Mouse (Mus musculus) ES-E14 (cell line): Measurements from ENCODE around the gene Trio. TPM values are rescaled to one million over a fixed set of nuclear protein-coding genes. Genes with fewer than 3 reads are reported as not detected.
A peak's percentile ranks its signal among the peaks of the same experiment; 100 is the strongest.

Source experiments
- DNase-seq: peaks from one replicate; pipeline ENCODE4 v3.0.0-alpha.2; 2013; ENCODE audit warnings: low read depth, low spot score
- H3K27ac ChIP-seq: 2 replicates; pipeline ENCODE4 v1.5.1; 2012; ENCODE audit warnings: low read depth, mild to moderate bottlenecking, low read length, moderate library complexity, mixed read lengths; ENCODE audit not compliant: poor library complexity, insufficient read depth, severe bottlenecking
- H3K36me3 ChIP-seq: 2 replicates; pipeline ENCODE4 v1.6.1; 2012; ENCODE audit warnings: mild to moderate bottlenecking, low read length, moderate library complexity, mixed read lengths; ENCODE audit not compliant: control insufficient read depth, poor library complexity, insufficient read depth, severe bottlenecking
- H3K4me1 ChIP-seq, 2 experiments: fragments of 150-350 bp in 1 of 2; sonication (generic) in 1 of 2; 2 replicates each; pipeline ENCODE4 v1.6.1; 2012; ENCODE audit warnings: low read length in 2 of 2, mild to moderate bottlenecking in 1 of 2, mixed read lengths in 1 of 2; ENCODE audit not compliant: control insufficient read depth in 2 of 2, insufficient read depth in 2 of 2, poor library complexity in 1 of 2
- H3K4me3 ChIP-seq, 2 experiments: fragments of 150-350 bp in 1 of 2; sonication (generic) in 1 of 2; 2 replicates each; pipeline ENCODE4 v1.5.1; 2012; ENCODE audit warnings: low read length in 2 of 2, low read depth in 1 of 2, mild to moderate bottlenecking in 1 of 2, mixed read lengths in 1 of 2; ENCODE audit not compliant: insufficient read depth in 1 of 2, poor library complexity in 1 of 2, severe bottlenecking in 1 of 2
- H3K9ac ChIP-seq: 2 replicates; pipeline ENCODE4 v1.6.1; 2012; ENCODE audit warnings: low read depth, mild to moderate bottlenecking, low read length, mixed read lengths; ENCODE audit not compliant: poor library complexity, insufficient read depth, severe bottlenecking
- H3K9me3 ChIP-seq: fragments of 150-350 bp; sonication (generic); 2 replicates; pipeline ENCODE4 v1.6.1; 2012; ENCODE audit warnings: low read depth, mild to moderate bottlenecking, low read length; ENCODE audit not compliant: control insufficient read depth, insufficient read depth
- CHD2 ChIP-seq: IDR thresholded peaks from 2 replicates; pipeline ENCODE4 v1.6.1; 2014; ENCODE audit warnings: mild to moderate bottlenecking, low read depth, low read length, inconsistent platforms
- HCFC1 ChIP-seq: IDR thresholded peaks from 2 replicates; pipeline ENCODE4 v1.6.1; 2012; ENCODE audit warnings: low read length, inconsistent platforms, borderline replicate concordance; ENCODE audit not compliant: insufficient read depth
- MAFK ChIP-seq: IDR thresholded peaks from 2 replicates; pipeline ENCODE4 v1.6.1; 2014; ENCODE audit warnings: mild to moderate bottlenecking, low read depth, low read length, inconsistent platforms; ENCODE audit not compliant: insufficient read depth
- ZC3H11A ChIP-seq: IDR thresholded peaks from 2 replicates; pipeline ENCODE4 v1.6.1; 2012; ENCODE audit warnings: low read depth, mild to moderate bottlenecking, inconsistent platforms, low read length, borderline replicate concordance
- ZNF384 ChIP-seq: IDR thresholded peaks from 2 replicates; pipeline ENCODE4 v1.6.1; 2012; ENCODE audit warnings: low read depth, low read length, inconsistent platforms
- in situ Hi-C, 2 experiments: fragments of 600-800 bp; cut with MboI; formaldehyde crosslinking; loops; one replicate each; pipeline ENCODE4 v1.15.1; 2025; ENCODE audit warnings: low sequenced_read_pairs in 2 of 2, inconsistent platforms in 1 of 2; ENCODE audit not compliant: unreplicated experiment in 2 of 2
- total RNA-seq: library from RNA; depleted of rRNA; stranded (reverse); fragments of 300-350 nt; gene quantifications from 2 replicates; pipeline ENCODE4 v1.2.3, GENCODE M21; 2012

Gene Trio
- total RNA-seq, 1 experiment: 34.4 TPM

DNA sequence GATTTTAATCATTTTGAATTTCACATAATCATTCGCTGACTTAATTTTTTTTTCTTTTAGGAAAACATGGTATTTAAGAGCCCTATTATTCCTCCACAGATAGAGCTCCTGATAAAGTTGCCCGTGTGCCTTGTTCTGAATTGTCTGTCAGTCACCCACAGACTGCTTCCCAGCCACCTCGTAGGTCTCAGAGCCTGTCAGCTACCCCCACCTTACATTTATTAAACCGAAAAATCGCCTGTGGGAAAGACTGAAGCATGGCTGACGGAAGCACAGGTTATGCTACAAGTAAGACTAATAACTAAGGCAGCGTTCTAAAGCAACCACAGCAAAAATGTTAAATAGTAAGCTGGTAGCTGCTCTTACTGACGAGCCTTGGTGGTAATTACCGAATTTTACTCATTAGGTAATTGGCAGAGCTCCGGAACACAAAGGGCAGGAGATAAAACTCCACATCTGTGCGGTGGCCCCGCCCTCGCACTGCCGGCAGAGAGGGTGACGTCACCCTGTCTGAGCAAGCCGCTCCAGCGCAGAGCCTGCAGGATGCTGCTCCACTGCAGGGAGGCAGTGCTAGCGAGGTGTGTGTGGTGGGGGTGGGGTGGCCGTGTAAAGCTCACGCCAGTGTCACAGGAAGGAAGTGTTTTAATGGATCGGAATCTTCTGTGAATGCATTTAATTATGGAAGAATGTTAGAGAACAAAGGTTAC, 102.2 kb downstream of the Trio start:
- Histone ChIP-seq H3K9me3 (no peaks in the 10 kb centered on the region), H3K36me3 (no peaks in the 10 kb centered on the region), H3K27ac (no peak overlapping the region), H3K9ac (no peak overlapping the region), H3K4me3 (no peak overlapping the region), H3K4me1 (peaks cover 4 to 19% of the 10 kb centered on the region in 2 experiments; a peak in 2 of 4 replicates)
- TF ChIP-seq ZNF384 (no peak), MAFK (no peak), ZC3H11A (no peak), CHD2 (no peak), HCFC1 (no peak)
- in situ Hi-C loops: loop anchor here in 1 of 2 experiments (5.0 kb wide), 1 partner anchor 259 kb away; no protein-coding TSS in a partner anchor
- peak; percentile 38 for DNase-seq

DNA sequence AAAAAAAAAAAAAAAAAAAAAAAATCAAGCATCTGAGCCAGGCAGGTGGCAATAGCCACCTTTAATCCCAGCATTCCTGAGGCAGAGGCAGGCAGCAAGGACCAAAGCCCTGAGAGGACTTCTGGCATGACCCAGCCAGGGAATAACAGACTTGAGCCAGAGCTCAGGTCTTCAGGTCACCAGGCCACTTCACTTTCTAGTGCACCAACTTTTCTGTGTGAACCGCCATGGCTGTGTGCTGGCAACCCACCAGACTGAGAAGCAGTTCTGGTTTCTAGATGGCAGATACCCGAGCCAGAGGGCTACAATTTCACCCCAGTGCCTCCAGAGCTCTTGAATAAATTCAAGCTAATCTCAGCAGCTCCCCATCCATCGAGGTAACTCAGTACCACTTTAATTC, 104.9 kb downstream of the Trio start:
- TF ChIP-seq ZC3H11A (no peak), ZNF384 (no peak), CHD2 (no peak), MAFK (no peak), HCFC1 (no peak)
- H3K36me3 ChIP-seq: no peaks in the 10 kb centered on the region
- H3K9me3 ChIP-seq: no peaks in the 10 kb centered on the region
- H3K4me3 ChIP-seq: no peak overlapping the region
- no peak overlapping the region for H3K27ac ChIP-seq
- H3K4me1 ChIP-seq: peaks cover 4 to 16% of the 10 kb centered on the region in 2 experiments; a peak in 2 of 4 replicates
- in situ Hi-C loops: loop anchor here in 1 of 2 experiments (5.0 kb wide), 1 partner anchor 262 kb away; no protein-coding TSS in a partner anchor
- no peak for DNase-seq
- no peak overlapping the region for H3K9ac ChIP-seq

- peak; percentile 40 for DNase-seq
- no peak overlapping the region for H3K4me3 ChIP-seq
- no peaks in the 10 kb centered on the region for H3K36me3 ChIP-seq
- peaks cover 4 to 16% of the 10 kb centered on the region in 2 experiments; a peak in 2 of 4 replicates for H3K4me1 ChIP-seq
- H3K27ac ChIP-seq: no peak overlapping the region
- in situ Hi-C loops: no loop called here
- TF ChIP-seq HCFC1 (no peak), ZC3H11A (peak; percentile 66; the same call in 1 of the 2 replicates), ZNF384 (peak; percentile 100), MAFK (peak; percentile 18; the same call in 1 of the 2 replicates), CHD2 (no peak)
- H3K9me3 ChIP-seq: no peaks in the 10 kb centered on the region
- no peak overlapping the region for H3K9ac ChIP-seq
These were observed 106.1 kb downstream of the Trio start for GRCm38 (mm10) chr15:27919540-27919939.

- peaks cover 3% of the 10 kb centered on the region; the same call in 1 of the 2 replicates for H3K36me3 ChIP-seq
- TF ChIP-seq MAFK: no peak
- no peak for TF ChIP-seq ZNF384
- no peak for TF ChIP-seq HCFC1
- TF ChIP-seq ZC3H11A: no peak
- no peak for TF ChIP-seq CHD2
- no peak overlapping the region for H3K9ac ChIP-seq
- no peak for DNase-seq
- no peak overlapping the region for H3K27ac ChIP-seq
- H3K4me3 ChIP-seq: no peak overlapping the region
- in situ Hi-C loops: no loop called here
- H3K9me3 ChIP-seq: no peaks in the 10 kb centered on the region
- peaks cover 4 to 16% of the 10 kb centered on the region in 2 experiments; a peak in 2 of 4 replicates for H3K4me1 ChIP-seq
These were observed 106.8 kb downstream of the Trio start for GRCm38 (mm10) chr15:27918798-27919197.
